Mouse (Mus musculus) lung, postnatal 0 days (tissue): ENCODE data around the gene Cxcl10. TPM values are rescaled to one million over a fixed set of nuclear protein-coding genes. Genes with fewer than 3 reads are reported as not detected.

Experiments
- ATAC-seq: fragments of 200-750 bp; cut with Nextera tagmentation; 2 replicates; pipeline ENCODE4 v1.8.0; 2017; ENCODE audit warnings: moderate library complexity
- DNase-seq: peaks from one replicate; pipeline ENCODE4 v3.0.0-alpha.2; 2016; ENCODE audit warnings: low spot score
- H3K27ac ChIP-seq: fragments of 300-500 bp; sonication (generic); 2 replicates; pipeline ENCODE4 v1.5.1; 2014; ENCODE audit warnings: antibody characterized with exemption, mild to moderate bottlenecking, low read length, mixed read lengths
- H3K27me3 ChIP-seq: fragments of 300-500 bp; sonication (generic); replicated peaks from 2 replicates; pipeline ENCODE4 v1.6.1; 2014; ENCODE audit warnings: low read length, mixed read lengths; ENCODE audit not compliant: insufficient read depth
- H3K36me3 ChIP-seq: fragments of 300-500 bp; sonication (generic); 2 replicates; pipeline ENCODE4 v1.6.1; 2014; ENCODE audit warnings: low read length, mixed read lengths; ENCODE audit not compliant: insufficient read depth
- H3K4me1 ChIP-seq: fragments of 300-500 bp; sonication (generic); 2 replicates; pipeline ENCODE4 v1.6.1; 2014; ENCODE audit warnings: antibody characterized with exemption, low read depth, low read length, mixed read lengths; ENCODE audit not compliant: insufficient read depth
- H3K4me2 ChIP-seq: fragments of 300-500 bp; sonication (generic); replicated peaks from 2 replicates; pipeline ENCODE4 v1.6.1; 2014; ENCODE audit warnings: low read depth, mild to moderate bottlenecking, low read length, moderate library complexity, mixed read lengths
- H3K4me3 ChIP-seq: fragments of 300-500 bp; sonication (generic); 2 replicates; pipeline ENCODE4 v1.5.1; 2014; ENCODE audit warnings: low read depth, low read length
- H3K9ac ChIP-seq: fragments of 300-500 bp; sonication (generic); replicated peaks from 2 replicates; pipeline ENCODE4 v1.6.1; 2014; ENCODE audit warnings: low read depth, mild to moderate bottlenecking
- H3K9me3 ChIP-seq: fragments of 300-500 bp; sonication (generic); 2 replicates; pipeline ENCODE4 v1.6.1; 2016; ENCODE audit warnings: low read length, mixed read lengths
- CTCF ChIP-seq: IDR thresholded peaks from 2 replicates; pipeline ENCODE4 v1.5.1; 2016; ENCODE audit warnings: antibody characterized with exemption, mild to moderate bottlenecking
- EP300 ChIP-seq: IDR thresholded peaks from 2 replicates; pipeline ENCODE4 v1.6.1; 2016; ENCODE audit warnings: antibody characterized with exemption, mild to moderate bottlenecking, control low read depth
- WGBS: fragments of 180-500 bp; shearing (Covaris S2); extraction: QIAGEN DNeasy Blood & Tissue Kit; methylation state at CpG from one replicate; pipeline ENCODE4 v1.1.7; 2014; 5-methylcytosine and 5-hydroxymethylcytosine counted together
- polyA plus RNA-seq: library from polyadenylated mRNA; unstranded; fragments of >200 nt; fragmentation: Nextera tagmentation; extraction: Ambion mirVana; gene quantifications from 2 replicates; pipeline ENCODE4 v1.2.1, GENCODE M21; 2015

Gene Cxcl10
- polyA plus RNA-seq, result 0.49 and 3.1 TPM in 2 replicates

GRCm38 (mm10) chr5:92348794-92349413 lies at the start of gene Cxcl10:
Gene Cxcl10 (minus strand): TSS chr5:92348889.
- TF ChIP-seq CTCF, result no peak
- TF ChIP-seq EP300, result no peak
- Histone ChIP-seq H3K27me3 (no peaks in the 10 kb centered on the region), H3K27ac (no peak within 1 kb of the TSS), H3K4me3 (peak within 1 kb of the TSS; percentile 28), H3K4me1 (peaks cover 4% of the 10 kb centered on the region; the same call in 1 of the 2 replicates), H3K36me3 (no peaks in the 10 kb centered on the region), H3K9ac (peak within 1 kb of the TSS; percentile 19; the same call in 1 of the 2 replicates), H3K4me2 (peak within 1 kb of the TSS; percentile 57), H3K9me3 (no peaks in the 10 kb centered on the region)
- WGBS, result 11% methylated on average over 14 of the region's 14 CpGs
- ATAC-seq, result peak; percentile 76
- DNase-seq, result peak; percentile 73

GRCm38 (mm10) chr5:92398153-92398552 lies 49.5 kb upstream of the Cxcl10 start:
- Histone ChIP-seq H3K36me3 (no peaks in the 10 kb centered on the region), H3K9me3 (no peaks in the 10 kb centered on the region), H3K27ac (no peak overlapping the region), H3K4me2 (no peak overlapping the region), H3K4me3 (no peak overlapping the region), H3K9ac (no peak overlapping the region), H3K4me1 (no peaks in the 10 kb centered on the region), H3K27me3 (no peaks in the 10 kb centered on the region)
- ATAC-seq (peak; percentile 86), DNase-seq (peak; percentile 89)
- 25% methylated on average over 5 of the region's 5 CpGs for WGBS
- TF ChIP-seq EP300 (no peak), CTCF (peak; percentile 91)

GRCm38 (mm10) chr5:92396476-92396875 lies 47.8 kb upstream of the Cxcl10 start:
- TF ChIP-seq CTCF (no peak), EP300 (no peak)
- Histone ChIP-seq H3K27ac (no peak overlapping the region), H3K9ac (no peak overlapping the region), H3K27me3 (no peaks in the 10 kb centered on the region), H3K4me1 (no peaks in the 10 kb centered on the region), H3K4me3 (no peak overlapping the region), H3K4me2 (no peak overlapping the region), H3K9me3 (no peaks in the 10 kb centered on the region), H3K36me3 (no peaks in the 10 kb centered on the region)
- no peak for DNase-seq
- WGBS, result 76% methylated on average over 6 of the region's 6 CpGs
- ATAC-seq, result no peak

GRCm38 (mm10) chr5:92395764-92396163 lies 47.1 kb upstream of the Cxcl10 start:
- 76% methylated on average over 3 of the region's 3 CpGs for WGBS
- Histone ChIP-seq H3K9ac (no peak overlapping the region), H3K4me1 (no peaks in the 10 kb centered on the region), H3K9me3 (no peaks in the 10 kb centered on the region), H3K27me3 (0 out of 2 replicates have a peak, but pooled peaks cover 2% of the 10 kb centered on the region), H3K4me3 (no peak overlapping the region), H3K4me2 (no peak overlapping the region), H3K36me3 (no peaks in the 10 kb centered on the region), H3K27ac (no peak overlapping the region)
- ATAC-seq (no peak), DNase-seq (no peak)
- TF ChIP-seq CTCF (no peak), EP300 (no peak)

DNA sequence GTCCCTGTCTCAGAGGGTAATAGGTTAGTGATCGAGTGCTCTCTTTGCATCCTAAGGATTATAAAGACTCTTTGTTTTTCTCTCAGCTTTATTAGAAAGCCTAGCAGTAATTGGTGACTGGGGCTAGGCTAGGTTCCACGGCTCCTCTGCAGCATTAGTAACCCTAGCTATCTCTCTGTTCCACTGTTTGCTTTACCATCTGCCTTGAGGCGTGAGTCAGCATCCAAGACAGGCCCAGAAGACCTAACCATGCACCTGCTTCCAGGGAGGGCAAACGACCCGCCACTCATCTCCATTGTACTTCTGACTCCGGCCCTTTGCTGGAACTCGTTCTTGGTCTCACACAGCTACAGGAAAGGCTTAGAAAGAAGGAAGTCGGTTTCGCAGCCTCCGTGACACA lies 45.2 kb upstream of the Cxcl10 start:
- DNase-seq (no peak), ATAC-seq (no peak)
- no peak overlapping the region for H3K4me3 ChIP-seq
- no peaks in the 10 kb centered on the region for H3K36me3 ChIP-seq
- no peak overlapping the region for H3K4me2 ChIP-seq
- no peaks in the 10 kb centered on the region for H3K4me1 ChIP-seq
- WGBS, result 39% methylated on average over 10 of the region's 10 CpGs
- H3K27ac ChIP-seq, result no peak overlapping the region
- no peak for TF ChIP-seq CTCF
- no peak for TF ChIP-seq EP300
- H3K9ac ChIP-seq, result no peak overlapping the region
- 0 out of 2 replicates have a peak, but pooled peaks cover 6% of the 10 kb centered on the region for H3K27me3 ChIP-seq
- no peaks in the 10 kb centered on the region for H3K9me3 ChIP-seq

DNA sequence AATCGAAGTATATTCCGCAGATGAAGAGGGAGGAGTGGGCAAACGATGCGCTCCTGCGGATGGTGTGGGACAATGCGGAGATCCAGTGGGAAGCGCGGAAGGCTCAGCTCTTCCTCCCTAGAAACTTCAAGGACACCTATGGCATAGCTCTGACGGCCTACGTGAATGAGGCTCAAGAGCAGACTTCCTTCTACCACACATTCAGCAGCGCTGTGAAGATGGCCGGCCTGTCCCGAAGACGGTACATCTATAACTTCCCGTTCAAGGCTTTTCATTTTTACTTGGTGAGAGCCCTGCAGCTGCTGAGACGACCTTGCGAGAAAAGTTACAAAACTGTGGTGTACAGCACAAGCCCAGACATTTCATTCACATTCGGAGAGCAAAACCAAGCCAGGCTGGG lies 43.9 kb upstream of the Cxcl10 start:
- Histone ChIP-seq H3K4me2 (peak overlapping the region; percentile 47), H3K36me3 (no peaks in the 10 kb centered on the region), H3K27ac (no peak overlapping the region), H3K9me3 (no peaks in the 10 kb centered on the region), H3K9ac (no peak overlapping the region), H3K4me1 (no peaks in the 10 kb centered on the region), H3K4me3 (peak overlapping the region; percentile 28), H3K27me3 (0 out of 2 replicates have a peak, but pooled peaks cover 6% of the 10 kb centered on the region)
- no peak for DNase-seq
- WGBS, result 36% methylated on average over 18 of the region's 18 CpGs
- no peak for TF ChIP-seq CTCF
- TF ChIP-seq EP300, result no peak
- no peak for ATAC-seq
